Mouse (Mus musculus) gastrocnemius, adult 2 months (tissue): ENCODE measurements around the gene Tmem100. TPM values are rescaled to one million over a fixed set of nuclear protein-coding genes. Genes with fewer than 3 reads are reported as not detected.
A peak's percentile ranks its signal among the peaks of the same experiment; 100 is the strongest.

ENCODE experiments used
- DNase-seq: peaks from one replicate; pipeline ENCODE4 v3.0.0; 2022
- H3K27ac ChIP-seq: fragments of 200-600 bp; 2 replicates; pipeline ENCODE4 v1.8.1; 2022; ENCODE audit warnings: mild to moderate bottlenecking
- H3K4me3 ChIP-seq: fragments of 200-600 bp; 2 replicates; pipeline ENCODE4 v1.8.1; 2022; ENCODE audit warnings: mild to moderate bottlenecking, moderate library complexity
- CTCF ChIP-seq: fragments of 200-600 bp; IDR thresholded peaks from 2 replicates; pipeline ENCODE4 v1.8.1; 2022; ENCODE audit warnings: antibody characterized with exemption, mild to moderate bottlenecking, moderate library complexity
- intact Hi-C: fragments of 180-260 bp; cut with DNase I; formaldehyde crosslinking; loops from one replicate; pipeline ENCODE4 v1.15.1; 2025
- total RNA-seq, 2 experiments: library from RNA; stranded (reverse); gene quantifications; 2 replicates each; pipeline ENCODE4 v1.2.3; 2021

Tmem100 gene
- total RNA-seq, 2 experiments from 2014 or later, result 7.4 to 19.2 TPM

DNA sequence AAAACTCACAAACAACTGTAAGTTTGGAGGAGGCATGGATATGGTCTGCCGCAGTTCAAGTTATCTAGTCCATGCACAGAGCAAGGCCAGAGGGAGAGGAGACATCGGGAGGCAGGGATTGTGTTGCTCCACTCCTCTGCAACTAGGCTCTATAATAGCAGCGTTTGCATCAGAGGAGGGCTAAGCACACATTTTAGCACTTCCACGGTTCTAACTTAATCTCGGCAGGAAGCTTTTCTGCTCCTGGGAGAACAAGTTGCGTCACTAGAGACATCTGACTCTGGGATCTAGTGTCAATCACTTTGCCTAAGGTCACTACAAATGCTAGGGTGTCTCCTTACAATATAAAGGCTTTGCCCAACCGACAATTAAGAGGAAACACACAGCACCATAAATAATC lies 16.1 kb downstream of the Tmem100 start:
- peak; percentile 55 for DNase-seq
- intact Hi-C loops, result loop anchor here (2.0 kb wide), 1 partner anchor 55 kb away; no protein-coding TSS in a partner anchor
- H3K4me3 ChIP-seq, result peak overlapping the region; percentile 27
- TF ChIP-seq CTCF, result no peak
- peak overlapping the region; percentile 85 for H3K27ac ChIP-seq

DNA sequence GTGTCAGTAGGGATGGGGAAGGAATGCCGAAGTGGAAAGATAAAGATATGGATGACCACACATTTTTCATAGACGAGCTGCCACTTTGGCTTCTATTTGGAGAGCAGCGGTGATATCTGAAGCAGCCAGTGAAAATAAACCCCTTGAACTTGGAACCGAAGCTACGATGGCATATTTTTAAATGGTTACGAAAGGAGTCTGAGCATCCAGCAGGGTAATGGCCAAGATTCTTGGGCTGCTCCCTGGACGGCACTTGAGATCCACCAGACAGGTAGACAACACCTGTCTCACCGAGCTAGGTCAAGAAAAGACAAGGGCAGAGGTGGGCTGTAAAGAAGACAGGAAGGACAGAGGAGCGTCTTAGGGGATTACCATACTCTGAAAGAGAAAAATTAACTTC lies 17.1 kb downstream of the Tmem100 start:
- peak; percentile 52 for DNase-seq
- peak overlapping the region; percentile 85 for H3K27ac ChIP-seq
- TF ChIP-seq CTCF, result no peak
- H3K4me3 ChIP-seq, result no peak overlapping the region
- intact Hi-C loops, result loop anchor here (2.0 kb wide), 1 partner anchor 54 kb away; no protein-coding TSS in a partner anchor

- no peak for DNase-seq
- intact Hi-C loops, result no loop called here
- TF ChIP-seq CTCF, result no peak
- no peak overlapping the region for H3K4me3 ChIP-seq
- no peak overlapping the region for H3K27ac ChIP-seq
Measured at GRCm38 (mm10) chr11:90050016-90050415, 19.9 kb downstream of the Tmem100 start.

DNA sequence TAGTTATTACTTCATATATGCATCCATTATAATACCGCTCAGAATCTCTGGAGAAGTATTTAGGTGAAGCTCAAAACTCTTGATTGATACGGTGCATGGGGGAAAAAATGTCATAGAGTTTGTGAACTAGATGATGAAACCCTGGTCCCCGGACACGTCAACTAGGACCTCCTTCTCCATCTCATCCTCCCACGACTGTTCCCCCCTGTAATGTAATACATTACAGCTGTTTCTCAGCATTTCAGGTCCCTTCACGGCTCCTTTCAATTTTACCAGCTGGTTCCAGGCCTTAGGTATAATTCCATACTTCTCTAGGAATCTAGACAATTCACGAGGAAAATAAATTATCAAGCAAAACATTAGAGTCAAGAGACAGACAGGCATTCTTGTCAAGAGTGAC lies 22.6 kb downstream of the Tmem100 start:
- Histone ChIP-seq H3K27ac (no peak overlapping the region), H3K4me3 (no peak overlapping the region)
- no peak for TF ChIP-seq CTCF
- no peak for DNase-seq
- intact Hi-C loops, result loop anchor here (2.0 kb wide), 1 partner anchor 14 kb away; no protein-coding TSS in a partner anchor

DNA sequence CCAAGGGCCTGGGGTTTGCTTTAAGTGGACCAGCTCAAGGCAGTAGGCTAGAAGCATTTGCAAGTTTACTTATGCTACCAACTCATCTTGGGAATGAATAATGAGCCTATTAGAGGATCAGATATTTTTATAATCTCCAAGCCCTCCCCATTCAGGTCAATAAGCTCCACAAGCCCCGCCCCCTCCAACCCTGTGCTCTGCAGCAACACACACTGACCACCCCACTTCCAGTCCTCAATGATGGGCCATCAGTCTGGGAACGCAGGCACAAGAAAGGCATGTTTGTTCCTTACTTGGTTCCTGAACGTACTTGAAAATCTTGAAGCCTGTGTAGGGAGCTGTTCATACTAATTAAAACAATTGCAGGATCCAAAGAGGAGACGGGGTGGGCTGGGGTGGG lies 23.7 kb downstream of the Tmem100 start:
- no peak overlapping the region for H3K27ac ChIP-seq
- no peak overlapping the region for H3K4me3 ChIP-seq
- DNase-seq, result no peak
- TF ChIP-seq CTCF, result no peak
- intact Hi-C loops, result loop anchor here (2.0 kb wide), 1 partner anchor 13 kb away; no protein-coding TSS in a partner anchor

DNA sequence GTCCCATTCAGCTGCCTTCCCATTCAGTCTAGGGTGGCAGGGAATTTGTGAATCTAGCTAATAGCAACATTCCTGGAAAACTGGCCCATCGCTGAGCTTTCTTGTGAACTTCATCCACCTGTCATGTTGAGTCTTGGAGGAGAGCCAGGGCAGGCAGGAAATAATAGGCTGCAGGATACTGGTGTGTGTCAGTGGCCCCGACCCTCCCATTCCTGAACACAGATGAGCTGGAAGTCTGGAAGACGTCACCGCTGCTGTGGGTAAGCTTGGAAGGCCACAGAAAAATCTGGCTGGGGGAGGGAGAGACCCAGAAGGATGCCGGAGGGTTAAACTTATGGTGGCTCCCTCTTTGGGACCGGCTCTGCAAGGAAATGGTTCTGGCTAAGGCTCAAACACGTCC lies 24.3 kb downstream of the Tmem100 start:
- no peak for TF ChIP-seq CTCF
- Histone ChIP-seq H3K27ac (peak overlapping the region; percentile 13; the same call in 1 of the 2 replicates), H3K4me3 (no peak overlapping the region)
- intact Hi-C loops, result no loop called here
- DNase-seq, result no peak

- DNase-seq, result no peak
- H3K27ac ChIP-seq, result no peak overlapping the region
- intact Hi-C loops, result no loop called here
- no peak overlapping the region for H3K4me3 ChIP-seq
- no peak for TF ChIP-seq CTCF
Measured at GRCm38 (mm10) chr11:90057070-90057469, 26.9 kb downstream of the Tmem100 start.

DNA sequence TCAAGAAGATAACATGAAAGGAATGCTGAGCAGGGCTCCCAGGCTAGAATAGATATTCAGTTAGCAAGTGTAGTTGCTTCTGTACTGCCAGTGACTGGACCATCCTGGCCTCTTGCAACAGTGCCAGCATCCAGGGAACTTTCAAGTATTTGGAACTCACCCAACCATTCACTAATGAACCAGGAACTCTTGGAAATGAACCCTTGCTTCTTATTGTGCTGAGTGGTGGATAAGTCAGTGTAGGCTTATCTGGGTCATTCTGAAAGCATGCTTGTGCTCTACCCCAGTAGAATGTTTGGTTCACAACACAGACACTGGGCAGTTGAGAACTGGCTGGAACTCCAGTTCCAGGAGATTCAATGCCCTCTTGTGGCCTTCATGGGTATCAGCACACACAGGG lies 29.1 kb downstream of the Tmem100 start:
- Histone ChIP-seq H3K27ac (no peak overlapping the region), H3K4me3 (no peak overlapping the region)
- intact Hi-C loops, result no loop called here
- no peak for DNase-seq
- peak; percentile 10; the same call in 1 of the 2 replicates for TF ChIP-seq CTCF

- intact Hi-C loops, result no loop called here
- Histone ChIP-seq H3K27ac (no peak overlapping the region; the same call in 1 of the 2 replicates), H3K4me3 (no peak overlapping the region)
- DNase-seq, result no peak
- TF ChIP-seq CTCF, result no peak
Measured at GRCm38 (mm10) chr11:90062657-90063056, 32.5 kb downstream of the Tmem100 start.

GRCm38 (mm10) chr11:90066405-90067250 lies 36.5 kb downstream of the Tmem100 start:
- no peak for DNase-seq
- no peak for TF ChIP-seq CTCF
- intact Hi-C loops, result loop anchor here (2.0 kb wide), 1 partner anchor 14 kb away; no protein-coding TSS in a partner anchor
- Histone ChIP-seq H3K4me3 (no peak overlapping the region), H3K27ac (no peak overlapping the region)

GRCm38 (mm10) chr11:90071747-90072146 lies 41.6 kb downstream of the Tmem100 start:
- no peak for TF ChIP-seq CTCF
- intact Hi-C loops, result no loop called here
- DNase-seq, result peak; percentile 90

DNA sequence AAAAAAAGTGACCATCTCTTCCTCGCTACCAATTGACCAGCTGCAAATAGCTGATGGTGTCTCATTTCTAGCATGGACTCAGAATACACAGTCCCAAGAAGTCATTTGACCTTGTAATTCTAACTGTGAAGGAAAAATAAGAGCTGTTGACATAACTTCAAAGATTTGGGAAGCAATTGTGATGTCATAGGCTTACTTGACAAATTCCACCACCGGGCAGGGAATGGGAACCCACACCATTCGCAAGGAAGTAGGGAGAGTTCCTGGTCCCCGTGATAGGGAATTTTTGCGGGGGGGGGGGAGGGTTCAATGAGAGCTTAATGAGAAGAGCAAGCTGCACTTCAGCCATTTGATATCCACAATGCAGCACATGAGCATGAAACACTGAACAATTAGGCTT lies 43.1 kb downstream of the Tmem100 start:
- TF ChIP-seq CTCF, result no peak
- Histone ChIP-seq H3K27ac (peak overlapping the region; percentile 86), H3K4me3 (no peak overlapping the region)
- intact Hi-C loops, result no loop called here
- DNase-seq, result no peak

More at GRCm38 (mm10) chr11:90071747-90072146, 41.6 kb downstream of the Tmem100 start:
- peak overlapping the region; percentile 86 for H3K27ac ChIP-seq
- no peak overlapping the region for H3K4me3 ChIP-seq

GRCm38 (mm10) chr11:90076666-90077065 lies 46.5 kb downstream of the Tmem100 start:
- peak; percentile 63 for DNase-seq
- no peak for TF ChIP-seq CTCF
- H3K27ac ChIP-seq, result peak overlapping the region; percentile 74
- 0 out of 2 replicates have a peak overlapping the region, but pooled peaks have one; percentile 15 for H3K4me3 ChIP-seq
- intact Hi-C loops, result no loop called here
